Mouse (Mus musculus) MEL-GATA-1-ER (cell line): ENCODE measurements around the gene Gm21987.

Experiments used
- DNase-seq: peaks from one replicate; pipeline ENCODE4 v3.0.0-alpha.2; 2012; ENCODE audit warnings: low read depth; ENCODE audit errors: extremely low read depth

The Gm21987 gene

GRCm38 (mm10) chr16:38370633-38371374, 24.0 kb downstream of the Gm21987 start:
- DNase-seq, result no peak

GRCm38 (mm10) chr16:38371705-38372296, 25.0 kb downstream of the Gm21987 start:
- peak; percentile 99 for DNase-seq

GRCm38 (mm10) chr16:38372876-38373275, 26.0 kb downstream of the Gm21987 start:
- no peak for DNase-seq

DNA sequence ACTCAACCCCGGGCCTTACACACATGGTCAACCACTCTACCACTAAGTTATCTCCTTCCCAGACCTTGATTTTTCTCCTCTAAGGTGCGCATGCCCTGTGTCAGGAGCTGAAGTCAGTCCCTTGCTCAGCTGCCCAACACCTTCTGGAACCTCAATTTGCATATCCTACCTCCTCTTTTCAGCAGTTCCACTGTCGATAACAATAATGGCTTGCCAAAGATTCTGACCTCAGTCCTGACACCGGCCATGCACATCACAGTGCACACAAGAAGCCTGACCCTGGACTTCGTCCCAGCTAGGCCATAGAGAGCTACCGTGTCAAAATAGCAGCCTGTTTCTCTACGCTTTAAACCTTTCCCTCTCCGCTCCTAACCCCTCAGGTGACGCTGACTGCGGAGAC, 26.6 kb downstream of the Gm21987 start:
- peak; percentile 71 for DNase-seq

- DNase-seq, result no peak
These were observed 27.1 kb downstream of the Gm21987 start for GRCm38 (mm10) chr16:38373941-38374340.

DNA sequence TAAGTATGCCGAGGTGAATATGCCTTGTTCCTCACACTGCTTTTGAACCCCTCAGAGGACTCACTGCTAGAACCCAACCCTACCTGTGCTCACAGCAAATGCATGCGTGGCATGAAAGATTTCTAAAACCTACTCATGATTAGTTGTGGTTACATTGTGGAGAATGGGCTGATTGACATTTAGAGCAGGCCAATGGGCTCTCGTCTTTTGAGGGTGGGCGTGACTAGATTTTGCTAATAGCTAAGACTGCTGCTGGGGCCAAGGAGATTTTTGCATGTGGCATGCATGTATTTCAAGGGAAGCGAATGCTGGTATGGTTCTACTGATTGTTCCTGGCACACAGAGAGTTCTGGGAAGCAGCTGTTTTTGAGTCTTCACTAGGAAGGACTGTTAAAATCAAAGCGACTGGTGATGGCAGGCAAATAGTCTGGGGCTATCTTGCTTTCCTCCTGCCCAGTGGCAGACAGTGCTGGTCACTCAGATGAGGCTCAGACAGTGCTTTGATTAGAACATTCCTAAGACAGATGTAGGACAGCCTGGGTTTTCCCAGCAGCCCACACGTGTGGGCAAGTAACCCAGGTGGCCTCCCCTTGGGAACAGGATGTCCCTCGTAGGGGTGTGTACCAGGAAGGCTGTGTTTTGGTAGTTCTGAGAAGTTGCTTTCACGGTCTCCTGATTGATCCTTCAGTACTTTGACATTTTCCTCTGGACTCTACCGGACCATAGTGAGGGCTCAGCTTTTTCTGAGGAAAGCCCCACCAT, 27.7 kb downstream of the Gm21987 start:
- peak; percentile 92 for DNase-seq

DNA sequence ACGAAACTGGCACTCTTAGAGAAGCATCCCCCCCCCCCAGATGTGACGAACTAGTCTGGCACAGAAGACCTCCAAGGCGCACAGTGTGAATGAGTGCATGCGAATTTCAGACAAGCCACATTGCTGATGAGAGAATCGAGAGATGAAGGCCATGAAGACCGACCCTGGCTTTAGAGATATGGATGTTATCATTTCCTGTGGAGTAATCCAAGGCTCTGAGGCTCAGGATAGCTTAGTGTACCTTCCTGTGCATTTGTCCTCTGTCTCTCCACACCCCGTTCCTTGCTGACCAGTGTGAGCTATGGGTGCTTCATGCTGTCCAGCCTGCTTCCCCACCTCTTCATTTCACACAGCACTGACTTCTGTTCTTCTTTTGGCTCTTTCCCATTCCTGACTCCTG, 28.3 kb downstream of the Gm21987 start:
- no peak for DNase-seq

- DNase-seq, result no peak
These were observed 29.5 kb downstream of the Gm21987 start for GRCm38 (mm10) chr16:38376163-38376840.

GRCm38 (mm10) chr16:38376841-38377249, 30.0 kb downstream of the Gm21987 start:
- DNase-seq, result no peak

DNA sequence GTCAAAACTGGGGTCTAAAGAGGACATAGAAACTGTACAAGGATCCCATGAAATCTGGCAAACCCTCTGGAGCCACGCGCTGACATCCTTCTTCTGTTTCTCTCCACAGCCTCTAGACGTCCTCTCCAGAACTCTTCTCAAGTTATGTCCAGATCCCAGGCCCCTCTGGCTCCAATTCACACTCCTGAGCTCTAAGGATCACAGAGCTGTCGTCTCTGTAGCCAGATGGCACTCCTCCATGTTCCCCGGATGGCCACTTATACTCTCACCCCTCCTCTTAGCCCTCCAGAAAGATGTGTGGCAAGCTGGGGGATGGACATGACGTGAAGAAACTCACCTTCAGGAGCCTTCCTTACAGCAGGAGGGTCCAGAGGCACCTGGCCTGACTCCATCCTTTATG, 30.7 kb downstream of the Gm21987 start:
- no peak for DNase-seq

DNA sequence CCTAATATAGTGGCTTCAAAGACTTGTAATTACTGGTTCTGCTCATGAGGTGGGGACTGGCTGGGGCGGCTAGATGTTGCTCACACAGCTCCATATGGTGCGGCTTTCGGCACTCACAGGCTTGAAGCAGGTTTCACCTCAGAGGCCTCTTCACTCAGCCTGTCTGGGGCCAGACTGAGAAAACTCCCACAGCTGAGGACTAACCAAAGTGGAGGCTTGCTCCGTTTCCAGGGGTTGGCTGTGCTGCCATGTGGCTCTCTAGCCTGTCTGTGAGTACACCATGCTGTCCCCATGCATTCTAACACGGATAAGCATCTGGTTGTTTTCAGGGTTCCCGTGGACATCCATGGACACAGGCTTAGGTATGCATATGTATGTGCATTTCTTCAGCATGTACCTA, 31.8 kb downstream of the Gm21987 start:
- DNase-seq, result no peak

- DNase-seq, result no peak
These were observed 32.2 kb downstream of the Gm21987 start for GRCm38 (mm10) chr16:38379088-38379487.

DNA sequence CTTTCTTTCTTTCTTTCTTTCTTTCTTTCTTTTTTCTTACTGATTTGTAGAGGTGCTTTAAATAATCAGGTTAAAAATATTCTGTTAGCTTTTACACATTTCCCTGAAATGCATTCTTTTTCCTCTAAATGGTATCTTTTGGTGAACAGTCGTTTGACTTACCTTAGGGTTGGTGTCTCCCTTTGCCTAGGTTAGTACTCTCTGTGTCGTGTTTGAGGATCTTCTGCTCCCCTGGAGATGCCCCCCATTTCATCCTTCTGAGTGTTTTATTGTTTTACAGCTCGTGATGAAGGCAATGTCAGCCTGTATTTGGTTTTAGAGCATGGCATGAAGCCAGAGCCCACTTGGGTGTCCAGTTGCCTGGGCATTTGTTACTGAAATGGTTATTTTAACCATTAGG, 32.7 kb downstream of the Gm21987 start:
- no peak for DNase-seq

GRCm38 (mm10) chr16:38379926-38380325, 33.1 kb downstream of the Gm21987 start:
- DNase-seq, result no peak

- DNase-seq, result peak; percentile 88
These were observed 36.8 kb downstream of the Gm21987 start for GRCm38 (mm10) chr16:38383683-38384082.

- no peak for DNase-seq
These were observed 38.4 kb downstream of the Gm21987 start for GRCm38 (mm10) chr16:38385184-38385634.

DNA sequence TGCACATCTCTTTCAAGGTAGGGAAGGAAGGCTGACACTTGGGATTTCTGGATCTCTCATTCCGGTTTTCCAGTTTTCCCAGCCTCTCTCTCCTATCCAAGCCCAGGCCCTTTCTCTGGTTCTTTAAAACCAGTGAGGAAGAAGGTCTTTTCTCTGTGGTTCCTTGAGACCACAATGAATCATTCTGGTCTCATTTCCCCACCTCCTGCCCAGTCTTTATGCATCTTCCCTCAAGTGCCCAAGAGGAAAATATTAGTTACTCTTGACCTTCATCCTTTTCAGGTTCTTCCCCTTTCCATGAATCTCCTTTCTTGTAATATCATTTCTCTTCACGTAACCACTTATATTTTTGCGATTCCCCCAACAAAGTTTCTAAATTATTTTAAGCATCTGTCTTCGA, 38.9 kb downstream of the Gm21987 start:
- DNase-seq, result no peak

DNA sequence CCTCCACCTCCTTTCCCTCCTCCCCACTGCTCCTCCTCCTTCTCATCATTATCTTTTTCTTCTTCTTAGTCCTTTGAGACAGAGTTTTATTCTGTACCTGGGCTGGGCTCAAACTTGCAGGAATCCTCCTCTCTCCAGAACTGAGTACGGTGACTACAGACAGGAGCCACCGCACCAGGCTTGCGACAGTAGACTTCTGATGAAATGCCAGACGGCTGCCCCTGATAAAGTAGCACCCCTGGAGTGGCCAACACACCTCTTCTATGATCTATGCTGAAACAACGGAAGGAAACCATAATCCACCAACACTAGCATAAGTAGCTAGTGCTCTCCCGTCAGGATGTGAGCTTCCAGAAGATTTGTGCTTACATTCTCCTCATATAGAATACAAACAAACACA, 40.5 kb downstream of the Gm21987 start:
- no peak for DNase-seq

- DNase-seq, result no peak
These were observed 41.9 kb downstream of the Gm21987 start for GRCm38 (mm10) chr16:38388757-38389156.

GRCm38 (mm10) chr16:38389284-38389893, 42.5 kb downstream of the Gm21987 start:
- no peak for DNase-seq

GRCm38 (mm10) chr16:38390322-38390721, 43.5 kb downstream of the Gm21987 start:
- DNase-seq, result no peak
